Mouse (Mus musculus) lung, adult 2 months (tissue): ENCODE measurements at regions not wholly inside any gene's neighbourhood (a gene's known extent, or its start where the extent isn't known, plus 50 kb on each side); places are given as distances from the start of the nearest gene placed in this dataset.

Experiments used
- CTCF ChIP-seq: fragments of 200-500 bp; IDR thresholded peaks from 2 replicates; pipeline ENCODE4 v1.5.1; 2011; ENCODE audit warnings: mild to moderate bottlenecking, low read length, control low read depth; ENCODE audit not compliant: insufficient read depth
- POLR2A ChIP-seq: fragments of 200-500 bp; IDR thresholded peaks from 2 replicates; pipeline ENCODE4 v1.6.1; 2011; ENCODE audit warnings: low read depth, mild to moderate bottlenecking, control low read depth, low read length, borderline replicate concordance; ENCODE audit errors: extremely low read depth

- TF ChIP-seq CTCF (no peak), POLR2A (no peak)
Measured at GRCm38 (mm10) chr14:86327646-86328045, 813.4 kb downstream of the Diaph3 start.
